Mouse (Mus musculus): ENCODE results near the gene Ociad2. TPM values are rescaled to one million over a fixed set of nuclear protein-coding genes. Genes with fewer than 3 reads are reported as not detected.

The Ociad2 gene
- polyA plus RNA-seq (2015; fragmentation: Nextera tagmentation; extraction: Ambion mirVana), result 2.4 and 3.0 TPM in 2 replicates

DNA sequence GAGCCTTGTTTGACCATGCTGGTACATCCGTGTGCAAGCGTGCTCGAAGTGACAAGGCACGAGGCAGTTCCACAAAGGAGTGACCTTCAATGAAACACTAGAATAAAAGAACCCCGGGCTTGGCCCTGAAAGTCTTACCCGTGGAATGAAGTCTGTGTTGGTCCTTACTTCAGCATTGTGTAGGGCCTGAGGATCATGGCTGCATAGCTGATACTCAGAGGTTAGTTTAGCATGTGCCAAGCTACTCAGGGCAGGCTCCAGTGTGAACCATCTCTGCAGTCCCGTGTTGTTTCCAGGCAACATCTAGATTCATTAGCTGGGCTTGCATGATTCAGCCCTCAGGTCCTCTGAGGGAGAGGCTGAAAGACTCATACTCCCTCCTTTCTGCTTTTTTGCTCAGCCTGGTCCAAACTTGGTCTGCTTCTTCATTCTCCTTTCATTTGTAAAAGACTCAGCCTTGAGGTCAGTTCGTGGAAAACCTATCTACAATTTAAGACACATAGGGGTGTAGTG, at the start of gene Ociad2:
Gene Ociad2 (minus strand): TSS at position 306 of the 513 bp plus-strand sequence.

GRCm38 (mm10) chr5:73292502-73293457, 48.0 kb downstream of the Ociad2 start, which contains the start of gene Ociad1:
TSS of gene Ociad1 (plus strand) at chr5:73292784.

Other genes with a start within 250 kb of the Ociad2 start
- gene Fryl, start 84.4 kb downstream of the Ociad2 start, polyA plus RNA-seq (2015; fragmentation: Nextera tagmentation; extraction: Ambion mirVana), result 60.3 and 62.4 TPM in 2 replicates
- gene Ociad1, start 48.2 kb downstream of the Ociad2 start, polyA plus RNA-seq (2015; fragmentation: Nextera tagmentation; extraction: Ambion mirVana), result 144 and 156 TPM in 2 replicates
- not detected in 2 replicates for gene Cwh43, start 65.0 kb upstream of the Ociad2 start, polyA plus RNA-seq (2015; fragmentation: Nextera tagmentation; extraction: Ambion mirVana)
- gene Dcun1d4, start 140.0 kb upstream of the Ociad2 start, polyA plus RNA-seq (2015; fragmentation: Nextera tagmentation; extraction: Ambion mirVana), result 2.8 and 4.1 TPM in 2 replicates